Mouse (Mus musculus): ENCODE measurements around the gene Hint1. TPM values are rescaled to one million over a fixed set of nuclear protein-coding genes. Genes with fewer than 3 reads are reported as not detected.
A peak's percentile ranks its signal among the peaks of the same experiment; 100 is the strongest.

Gene Hint1
- polyA plus RNA-seq, 1 experiment: 324 TPM

DNA sequence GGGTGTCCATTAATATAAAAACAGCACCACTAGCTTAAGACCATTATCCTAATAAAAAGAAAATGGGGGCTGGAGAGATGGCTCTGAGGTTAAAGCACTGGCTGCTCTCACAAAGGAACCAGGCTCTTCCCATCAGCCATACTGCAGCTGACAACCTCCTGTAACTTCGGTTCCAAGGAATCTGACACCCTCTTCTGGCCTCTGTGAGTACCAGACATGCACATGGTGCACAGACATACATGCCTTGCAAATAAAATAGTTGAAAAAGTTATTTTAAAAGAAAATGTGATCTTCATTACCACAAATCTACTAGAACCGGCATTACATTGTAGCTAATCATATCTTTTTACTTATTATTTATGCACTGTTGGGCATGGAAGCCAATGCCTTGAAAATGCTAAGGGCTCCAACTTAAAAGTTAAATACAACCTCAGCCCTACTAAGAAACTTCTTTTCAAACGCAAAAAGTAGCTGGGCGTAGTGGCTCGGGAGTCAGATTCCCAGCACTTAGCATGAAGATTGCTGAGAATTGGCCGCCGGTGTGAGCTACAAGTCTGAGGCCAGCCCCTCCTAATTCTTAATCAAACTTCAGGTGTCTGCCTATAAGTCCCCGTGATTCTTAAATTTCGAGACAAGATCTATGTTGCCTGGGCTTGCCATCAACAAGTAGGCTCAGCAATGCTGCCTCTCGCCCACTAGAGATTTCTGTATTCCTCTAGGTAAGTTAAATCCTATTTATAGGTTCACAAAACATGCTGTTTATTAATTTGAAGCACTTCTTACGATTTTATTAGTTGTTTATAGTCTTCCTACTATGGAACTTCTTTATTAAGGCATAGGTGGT is 6.6 kb upstream of the Hint1 start:
- peak overlapping the region; percentile 89 for H3K27ac ChIP-seq (ENCODE audit: insufficient read depth, low read length)
- no peak for TF ChIP-seq EP300 (IDR thresholded peaks at IDR 0.05; ENCODE audit: insufficient read depth, low read depth, low read length)
- TF ChIP-seq CTCF (IDR thresholded peaks at IDR 0.05; ENCODE audit: low read depth, low read length): peak; percentile 35
- H3K27me3 ChIP-seq (ENCODE audit: control insufficient read depth, insufficient read depth, low read length, poor library complexity, severe bottlenecking): no peaks in the 10 kb centered on the region

DNA sequence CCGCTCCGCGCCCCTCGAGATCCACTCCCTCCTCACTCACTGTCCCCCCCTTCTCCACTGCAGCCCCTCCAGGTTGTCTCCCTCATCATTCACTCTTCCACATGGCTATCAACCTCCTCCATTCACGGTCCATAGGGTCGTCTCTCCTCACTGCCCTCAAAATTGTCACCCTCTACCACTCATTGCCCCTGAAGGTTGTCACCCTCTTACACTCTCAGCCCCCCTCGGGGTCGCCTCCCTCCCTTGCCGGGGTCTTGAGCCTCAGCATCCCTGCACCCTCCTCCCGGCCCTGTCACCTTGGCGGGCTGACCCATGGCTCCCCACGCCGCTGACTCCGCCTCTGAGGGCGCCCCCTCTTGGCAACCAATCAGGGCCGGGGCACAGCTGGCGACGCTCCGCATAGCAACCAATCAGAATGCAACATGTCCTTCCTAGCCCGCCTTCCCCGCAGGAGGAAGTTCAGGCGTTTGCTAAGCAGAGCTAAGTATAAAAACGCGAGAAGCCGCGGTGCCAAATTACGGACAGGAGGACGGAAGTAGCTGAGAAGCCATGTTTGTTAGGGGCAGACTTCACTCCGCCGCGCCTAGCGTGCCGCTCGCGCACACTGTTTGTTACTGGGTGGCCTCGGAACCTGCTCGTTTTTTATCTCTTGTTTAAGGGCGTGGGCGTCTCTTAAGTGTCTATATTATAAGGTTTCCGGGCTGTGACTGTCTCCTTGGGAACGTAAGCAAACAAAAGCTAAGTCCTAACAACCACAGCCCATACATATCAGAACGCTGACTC is 5.7 kb upstream of the Hint1 start, which contains the start of gene Lyrm7:
TSS of gene Lyrm7 (minus strand) at position 661 of the 783 bp plus-strand sequence.
- H3K4me1 ChIP-seq (ENCODE audit: control insufficient read depth, insufficient read depth, low read length): no peaks in the 10 kb centered on the region
- peak within 1 kb of the TSS; percentile 99 for H3K4me3 ChIP-seq (ENCODE audit: low read depth, low read length)
- H3K9me3 ChIP-seq (replicated peaks; ENCODE audit: control insufficient read depth, insufficient read depth, low read length, poor library complexity, severe bottlenecking): no peaks in the 10 kb centered on the region
- H3K27ac ChIP-seq (ENCODE audit: insufficient read depth, low read length): peak within 1 kb of the TSS; percentile 96
- peak within 1 kb of the TSS; percentile 98 for H3K9ac ChIP-seq (ENCODE audit: low read depth, poor library complexity, severe bottlenecking)
- H3K36me3 ChIP-seq (ENCODE audit: control insufficient read depth, insufficient read depth, low read length, poor library complexity, severe bottlenecking): no peaks in the 10 kb centered on the region
- no peak for TF ChIP-seq EP300 (IDR thresholded peaks at IDR 0.05; ENCODE audit: insufficient read depth, low read depth, low read length)
- peak; percentile 63 for TF ChIP-seq POLR2A (IDR thresholded peaks at IDR 0.05; ENCODE audit: insufficient read depth, low read length)
- H3K27me3 ChIP-seq (ENCODE audit: control insufficient read depth, insufficient read depth, low read length, poor library complexity, severe bottlenecking): no peaks in the 10 kb centered on the region

More for the DNA sequence above, 6.6 kb upstream of the Hint1 start:
- Histone ChIP-seq H3K9me3 (replicated peaks; ENCODE audit: control insufficient read depth, insufficient read depth, low read length, poor library complexity, severe bottlenecking) (no peaks in the 10 kb centered on the region), H3K4me3 (ENCODE audit: low read depth, low read length) (peak overlapping the region; percentile 89), H3K4me1 (ENCODE audit: control insufficient read depth, insufficient read depth, low read length) (no peaks in the 10 kb centered on the region), H3K36me3 (ENCODE audit: control insufficient read depth, insufficient read depth, low read length, poor library complexity, severe bottlenecking) (no peaks in the 10 kb centered on the region), H3K9ac (ENCODE audit: low read depth, poor library complexity, severe bottlenecking) (peak overlapping the region; percentile 69)

DNA sequence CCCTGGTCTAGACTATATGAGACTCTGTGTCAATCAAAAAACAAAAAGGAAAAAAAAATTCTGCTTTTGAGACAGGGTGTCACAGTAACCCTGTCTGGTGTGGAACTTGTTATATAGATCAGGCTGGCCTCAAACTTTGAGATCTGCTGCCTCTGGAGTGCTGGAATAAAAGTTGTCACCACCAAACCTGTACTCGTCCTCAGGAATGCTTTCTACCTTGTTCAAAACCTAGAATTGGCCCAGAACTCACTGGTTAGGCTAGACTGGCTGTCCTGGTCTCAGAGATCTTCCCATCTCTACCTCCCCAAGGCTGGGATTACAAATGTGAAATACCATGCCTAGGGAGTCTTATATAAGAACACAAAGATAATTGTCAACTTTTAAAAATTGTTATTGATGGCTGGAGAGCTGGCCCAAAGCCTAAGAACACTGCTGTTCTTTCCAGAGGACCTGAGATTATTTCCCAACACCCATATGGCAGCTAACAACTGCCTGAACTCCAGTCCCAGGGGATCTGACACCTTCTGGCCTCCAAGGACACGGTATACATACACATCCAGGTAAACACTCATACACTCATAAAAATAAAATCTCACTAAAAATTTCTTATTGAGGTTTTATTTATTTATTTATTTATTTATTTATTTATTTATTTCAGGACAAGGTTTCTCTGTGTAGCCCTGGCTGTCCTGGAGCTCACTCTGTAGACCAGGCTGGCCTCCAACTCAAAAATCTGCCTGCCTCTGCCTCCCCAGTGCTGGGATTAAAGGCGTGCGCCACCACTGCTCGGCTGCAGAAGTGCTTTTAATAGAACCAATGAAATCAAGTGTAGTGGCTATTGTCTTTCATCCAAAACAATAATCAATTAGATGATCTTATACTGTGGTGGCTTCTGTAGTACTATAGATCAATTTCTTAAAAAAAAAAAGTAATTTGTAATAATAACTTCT is 4.4 kb upstream of the Hint1 start:
- H3K27ac ChIP-seq (ENCODE audit: insufficient read depth, low read length): no peak overlapping the region
- peak overlapping the region; percentile 98 for H3K9ac ChIP-seq (ENCODE audit: low read depth, poor library complexity, severe bottlenecking)
- H3K9me3 ChIP-seq (replicated peaks; ENCODE audit: control insufficient read depth, insufficient read depth, low read length, poor library complexity, severe bottlenecking): no peaks in the 10 kb centered on the region
- H3K27me3 ChIP-seq (ENCODE audit: control insufficient read depth, insufficient read depth, low read length, poor library complexity, severe bottlenecking): no peaks in the 10 kb centered on the region
- H3K36me3 ChIP-seq (ENCODE audit: control insufficient read depth, insufficient read depth, low read length, poor library complexity, severe bottlenecking): no peaks in the 10 kb centered on the region
- no peak overlapping the region for H3K4me3 ChIP-seq (ENCODE audit: low read depth, low read length)
- no peaks in the 10 kb centered on the region for H3K4me1 ChIP-seq (ENCODE audit: control insufficient read depth, insufficient read depth, low read length)
- TF ChIP-seq EP300 (IDR thresholded peaks at IDR 0.05; ENCODE audit: insufficient read depth, low read depth, low read length) (no peak), POLR2A (IDR thresholded peaks at IDR 0.05; ENCODE audit: insufficient read depth, low read length) (no peak), CTCF (IDR thresholded peaks at IDR 0.05; ENCODE audit: low read depth, low read length) (no peak)

DNA sequence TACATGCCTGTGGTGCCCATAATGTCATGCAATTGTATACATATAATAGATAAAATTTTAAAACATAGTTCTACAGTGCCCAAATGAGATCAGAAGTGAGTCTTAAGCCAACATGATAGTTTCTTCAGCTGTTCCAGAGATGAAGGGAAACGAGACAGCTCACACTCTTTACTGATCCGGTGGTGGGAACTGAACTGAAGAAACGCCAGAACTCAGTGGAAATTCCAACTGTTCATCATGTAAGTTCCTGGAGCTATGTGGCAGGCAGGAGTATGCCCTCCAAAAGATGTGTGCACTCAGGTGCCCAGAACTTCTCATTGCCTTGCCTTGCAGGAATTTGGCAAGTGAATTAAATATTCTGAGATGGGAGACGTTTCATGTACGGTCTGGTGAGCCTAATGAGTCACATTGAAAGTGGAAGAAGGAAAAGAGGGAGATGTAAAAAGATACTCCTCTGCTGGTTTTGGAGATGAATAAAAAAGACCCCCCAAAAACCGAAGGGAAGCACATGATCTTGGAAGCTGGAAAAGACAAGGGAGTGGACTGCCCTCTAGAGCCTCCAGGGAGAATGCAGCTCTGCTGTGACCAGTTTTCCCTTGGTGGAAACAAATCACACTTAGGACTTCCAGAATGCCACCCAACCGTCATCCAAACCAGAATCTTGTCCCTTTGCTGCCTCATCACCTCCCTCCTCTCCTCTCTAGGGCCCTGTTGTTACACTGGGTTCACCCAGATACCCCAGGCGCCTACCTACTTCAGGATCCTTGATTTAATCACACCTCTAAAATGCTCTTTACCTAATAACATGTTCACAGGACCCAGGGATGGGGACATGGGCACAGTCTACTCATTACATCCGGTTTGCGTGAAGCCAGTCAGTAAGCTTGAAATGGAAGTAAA is 3.3 kb upstream of the Hint1 start:
- Histone ChIP-seq H3K4me3 (ENCODE audit: low read depth, low read length) (no peak overlapping the region), H3K27me3 (ENCODE audit: control insufficient read depth, insufficient read depth, low read length, poor library complexity, severe bottlenecking) (no peaks in the 10 kb centered on the region), H3K9me3 (replicated peaks; ENCODE audit: control insufficient read depth, insufficient read depth, low read length, poor library complexity, severe bottlenecking) (no peaks in the 10 kb centered on the region), H3K9ac (ENCODE audit: low read depth, poor library complexity, severe bottlenecking) (peak overlapping the region; percentile 37), H3K36me3 (ENCODE audit: control insufficient read depth, insufficient read depth, low read length, poor library complexity, severe bottlenecking) (peaks cover under 1% of the 10 kb centered on the region; the same call in 1 of the 2 replicates), H3K4me1 (ENCODE audit: control insufficient read depth, insufficient read depth, low read length) (no peaks in the 10 kb centered on the region), H3K27ac (ENCODE audit: insufficient read depth, low read length) (no peak overlapping the region)
- peak; percentile 68 for TF ChIP-seq CTCF (IDR thresholded peaks at IDR 0.05; ENCODE audit: low read depth, low read length)
- TF ChIP-seq EP300 (IDR thresholded peaks at IDR 0.05; ENCODE audit: insufficient read depth, low read depth, low read length): no peak
- TF ChIP-seq POLR2A (IDR thresholded peaks at IDR 0.05; ENCODE audit: insufficient read depth, low read length): no peak

All from ES-Bruce4 (cell line).